Mouse (Mus musculus): ENCODE results near the gene Ptpn1. TPM values are rescaled to one million over a fixed set of nuclear protein-coding genes. Genes with fewer than 3 reads are reported as not detected.

Gene Ptpn1
- total RNA-seq, 2 experiments from 2014 or later: 54.8 to 65.3 TPM

GRCm38 (mm10) chr2:167959384-167959911, 27.6 kb downstream of the Ptpn1 start:
- DNase-seq (ENCODE audit: extremely low spot score in 1 of 2, low spot score in 2 of 2): no peak
- intact Hi-C loops (cut with DNase I): no loop called here

GRCm38 (mm10) chr2:167959996-167960395, 28.1 kb downstream of the Ptpn1 start:
- no peak for DNase-seq (ENCODE audit: extremely low spot score in 1 of 2, low spot score in 2 of 2)
- intact Hi-C loops (cut with DNase I): no loop called here

DNA sequence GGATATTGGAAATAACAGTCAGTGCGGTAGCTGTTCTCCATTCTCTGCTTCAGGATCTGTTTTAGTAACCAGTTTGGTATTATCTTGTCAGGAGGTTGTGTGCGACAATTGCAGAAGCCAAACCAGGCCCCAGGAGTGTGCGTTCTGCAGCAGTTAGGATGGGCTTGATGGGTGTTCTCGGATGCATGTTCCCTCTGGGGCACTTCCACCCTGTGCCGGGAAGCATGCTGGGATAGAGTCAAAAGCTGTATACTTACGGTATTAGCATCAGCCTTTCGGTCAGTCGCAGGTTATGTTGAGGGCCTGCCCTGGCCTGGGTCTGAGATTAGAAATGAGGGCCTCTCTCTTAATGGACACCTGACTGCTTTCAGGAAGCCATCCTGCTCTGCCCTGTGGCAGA, 28.7 kb downstream of the Ptpn1 start:
- DNase-seq (ENCODE audit: extremely low spot score in 1 of 2, low spot score in 2 of 2): no peak
- intact Hi-C loops (cut with DNase I): no loop called here

DNA sequence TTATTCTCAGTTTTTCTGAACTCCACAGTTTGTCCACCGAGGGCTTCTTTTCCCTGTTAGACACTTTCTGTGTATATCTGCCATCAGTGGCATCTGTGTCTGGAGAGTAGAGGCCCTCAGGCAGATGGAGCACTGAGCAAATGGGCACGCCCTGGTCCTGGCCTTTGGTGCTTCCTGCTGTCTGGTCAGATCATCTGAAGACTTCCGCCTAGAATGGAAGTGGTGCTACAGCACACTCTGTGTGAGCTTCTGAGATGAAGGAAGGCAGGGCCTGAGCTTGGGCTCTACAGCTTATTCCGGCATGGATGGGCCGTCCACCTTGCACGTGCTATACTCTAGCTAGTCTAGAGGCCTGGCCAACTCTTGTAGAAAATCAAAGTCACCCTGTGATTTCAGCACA, 30.5 kb downstream of the Ptpn1 start:
- DNase-seq (ENCODE audit: extremely low spot score in 1 of 2, low spot score in 2 of 2): no peak
- intact Hi-C loops (cut with DNase I): no loop called here

DNA sequence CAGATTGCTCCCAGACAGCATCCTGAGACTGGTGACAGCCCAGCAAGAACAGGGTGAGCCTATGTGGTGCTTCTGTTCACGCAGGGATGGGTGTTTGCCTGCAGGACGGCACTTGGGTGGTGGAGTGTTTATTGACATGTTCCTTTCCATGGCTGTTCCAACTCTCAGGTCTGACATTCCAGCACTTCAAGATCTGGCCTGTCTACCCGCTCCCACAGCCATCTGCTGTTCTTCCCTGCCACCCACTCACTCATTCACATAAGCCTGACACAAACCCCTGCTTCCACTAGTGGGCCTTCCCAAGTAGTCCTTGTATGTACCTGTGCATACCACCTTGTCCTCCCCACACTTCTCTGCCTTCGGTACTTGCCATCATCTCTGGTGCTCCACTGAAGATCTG, 31.3 kb downstream of the Ptpn1 start:
- intact Hi-C loops (cut with DNase I): no loop called here
- no peak for DNase-seq (ENCODE audit: extremely low spot score in 1 of 2, low spot score in 2 of 2)

DNA sequence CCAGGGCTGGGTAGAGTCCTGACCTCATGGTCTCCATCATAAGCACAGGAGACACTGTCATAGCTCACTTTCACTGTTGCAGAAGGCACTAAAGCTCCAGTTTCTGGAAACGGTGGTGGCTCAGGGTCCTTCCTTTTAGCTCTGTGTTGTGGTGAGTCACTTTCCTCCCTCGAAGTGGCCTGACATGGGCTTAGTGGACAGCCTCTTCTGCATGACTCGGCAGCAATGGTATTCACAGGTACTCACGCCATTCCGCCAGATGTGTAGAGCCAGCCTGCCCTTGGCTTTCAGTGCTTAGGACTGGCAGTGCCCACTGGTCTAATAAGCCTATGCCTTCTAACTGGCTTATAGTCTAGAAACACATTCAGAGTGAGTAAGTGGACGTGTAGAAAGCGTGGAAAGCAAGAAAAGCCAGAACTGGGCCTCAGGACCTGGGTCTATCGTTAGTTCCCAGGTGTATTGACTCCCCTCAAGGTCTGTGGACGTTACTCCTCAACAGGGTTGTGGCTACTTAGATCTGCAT, 32.0 kb downstream of the Ptpn1 start:
- DNase-seq (ENCODE audit: extremely low spot score in 1 of 2, low spot score in 2 of 2): no peak
- intact Hi-C loops (cut with DNase I): no loop called here

- intact Hi-C loops (cut with DNase I): no loop called here
- no peak for DNase-seq (ENCODE audit: extremely low spot score in 1 of 2, low spot score in 2 of 2)
These were observed 32.5 kb downstream of the Ptpn1 start for GRCm38 (mm10) chr2:167964320-167964719.

GRCm38 (mm10) chr2:167965911-167966310, 34.1 kb downstream of the Ptpn1 start:
- DNase-seq (ENCODE audit: extremely low spot score in 1 of 2, low spot score in 2 of 2): no peak
- intact Hi-C loops (cut with DNase I): no loop called here

DNA sequence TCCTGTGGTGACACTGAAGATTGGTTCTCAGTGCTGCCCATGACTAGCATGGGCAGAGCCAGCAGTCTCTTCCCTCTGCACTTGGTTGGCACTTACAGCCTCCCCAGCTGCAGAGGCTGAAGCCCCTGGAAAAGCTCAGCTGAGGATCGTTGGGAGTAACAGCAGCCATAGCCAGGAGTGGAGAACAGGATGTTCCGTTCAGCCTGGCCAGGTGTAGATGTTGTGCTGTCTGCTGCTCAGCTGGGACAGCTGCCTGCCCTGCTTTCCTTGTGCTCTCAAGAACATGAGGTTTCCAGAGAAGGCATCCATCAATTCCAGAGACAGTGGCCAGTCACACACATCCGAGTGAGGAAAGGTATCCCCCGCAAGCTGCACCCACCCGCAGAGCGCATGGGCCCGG, 36.6 kb downstream of the Ptpn1 start:
- intact Hi-C loops (cut with DNase I): no loop called here
- DNase-seq (ENCODE audit: extremely low spot score in 1 of 2, low spot score in 2 of 2): no peak

DNA sequence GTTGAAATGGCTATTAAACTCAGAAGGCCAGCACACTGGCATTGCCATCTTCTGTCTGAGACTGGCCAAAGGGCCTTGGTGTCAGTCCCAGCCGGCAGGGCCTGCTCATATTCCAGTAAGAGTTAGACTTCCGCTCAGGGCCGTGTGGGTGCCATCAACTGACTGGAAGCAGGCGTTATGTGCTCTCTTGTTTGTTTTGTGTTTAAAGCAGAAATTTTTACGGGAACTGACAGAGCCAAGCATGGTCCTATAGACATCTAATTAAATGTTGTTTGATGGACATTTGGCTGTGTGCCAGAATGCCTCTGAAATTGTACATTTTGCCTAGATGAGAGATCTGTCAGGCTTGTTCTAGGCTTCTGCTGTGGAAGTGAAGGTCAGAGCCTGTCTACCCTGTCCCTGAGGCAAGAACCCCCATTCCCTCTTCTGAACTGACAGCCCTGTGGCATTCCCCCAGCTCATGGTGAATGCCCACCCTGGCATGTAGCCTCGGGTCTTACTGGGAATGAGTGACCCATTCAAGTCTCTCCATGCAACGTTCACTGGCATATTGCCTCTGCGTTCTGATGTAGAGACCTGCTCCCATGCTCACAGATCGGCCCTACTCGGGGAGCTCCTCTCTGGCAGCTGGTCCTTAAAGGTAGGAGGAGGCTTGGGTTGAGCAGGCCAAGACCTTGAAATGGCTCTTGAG, 38.1 kb downstream of the Ptpn1 start:
- intact Hi-C loops (cut with DNase I): no loop called here
- no peak for DNase-seq (ENCODE audit: extremely low spot score in 1 of 2, low spot score in 2 of 2)

GRCm38 (mm10) chr2:167972146-167972545, 40.3 kb downstream of the Ptpn1 start:
- intact Hi-C loops (cut with DNase I): no loop called here
- DNase-seq (ENCODE audit: extremely low spot score in 1 of 2, low spot score in 2 of 2): no peak

GRCm38 (mm10) chr2:167972809-167973208, 41.0 kb downstream of the Ptpn1 start:
- intact Hi-C loops (cut with DNase I): no loop called here
- DNase-seq (ENCODE audit: extremely low spot score in 1 of 2, low spot score in 2 of 2): no peak

DNA sequence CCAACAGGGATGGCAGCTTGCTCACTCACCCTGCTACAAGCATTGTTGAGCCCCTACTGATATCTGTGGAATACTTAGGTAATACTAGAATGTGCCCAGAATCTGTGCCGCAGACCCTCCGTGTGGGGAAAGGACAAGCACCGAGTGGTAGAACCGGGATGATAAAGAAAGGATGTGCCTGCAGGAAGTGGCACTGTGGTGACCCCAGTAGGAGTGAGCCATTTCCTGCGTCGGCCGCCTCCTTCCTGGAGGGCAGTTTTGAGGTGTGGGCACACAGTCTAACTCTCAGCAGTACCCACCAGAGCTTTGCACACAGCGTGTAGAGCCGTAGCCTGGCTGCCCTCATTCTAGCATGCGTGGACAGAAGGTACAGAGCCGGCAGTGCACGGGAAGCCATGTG, 43.9 kb downstream of the Ptpn1 start:
- intact Hi-C loops (cut with DNase I): no loop called here
- DNase-seq (ENCODE audit: extremely low spot score in 1 of 2, low spot score in 2 of 2): no peak

- intact Hi-C loops (cut with DNase I): no loop called here
- no peak for DNase-seq (ENCODE audit: extremely low spot score in 1 of 2, low spot score in 2 of 2)
These were observed 46.4 kb downstream of the Ptpn1 start for GRCm38 (mm10) chr2:167978271-167978670.

GRCm38 (mm10) chr2:167980391-167980790, 48.5 kb downstream of the Ptpn1 start:
- no peak for DNase-seq (ENCODE audit: extremely low spot score in 1 of 2, low spot score in 2 of 2)
- intact Hi-C loops (cut with DNase I): loop anchor here (10.0 kb wide), 1 partner anchor 114 kb away; no protein-coding TSS in a partner anchor

DNA sequence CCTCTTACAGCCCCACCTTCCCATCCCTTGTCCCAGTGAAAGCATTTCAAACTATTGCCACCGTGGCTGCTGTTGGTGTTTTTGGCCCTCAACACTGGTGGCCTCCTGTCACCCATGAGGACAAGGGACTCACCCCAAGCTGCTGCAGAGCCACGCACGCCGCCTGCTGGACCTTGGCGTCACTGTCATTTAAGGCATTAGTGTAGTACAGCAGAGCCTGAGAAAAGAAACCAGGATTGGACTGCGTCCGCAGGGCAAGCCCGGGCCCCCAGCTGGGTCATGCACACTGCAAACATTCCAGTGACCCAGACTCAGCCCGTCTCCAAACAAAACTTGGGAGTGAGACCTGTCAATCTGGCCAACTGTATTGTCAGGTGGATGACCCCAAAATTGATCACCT, 50.8 kb downstream of the Ptpn1 start:
- peak in 1 of 2 experiments; percentile 60 for DNase-seq (ENCODE audit: extremely low spot score in 1 of 2, low spot score in 2 of 2)
- intact Hi-C loops (cut with DNase I): loop anchor here (10.0 kb wide), 1 partner anchor 112 kb away; no protein-coding TSS in a partner anchor

GRCm38 (mm10) chr2:167984371-167984770, 52.5 kb downstream of the Ptpn1 start:
- no peak for DNase-seq (ENCODE audit: extremely low spot score in 1 of 2, low spot score in 2 of 2)
- intact Hi-C loops (cut with DNase I): loop anchor here (10.0 kb wide), 1 partner anchor 110 kb away; no protein-coding TSS in a partner anchor

GRCm38 (mm10) chr2:167984946-167985345, 53.1 kb downstream of the Ptpn1 start:
- intact Hi-C loops (cut with DNase I): loop anchor here (10.0 kb wide), 1 partner anchor 110 kb away; no protein-coding TSS in a partner anchor
- no peak for DNase-seq (ENCODE audit: extremely low spot score in 1 of 2, low spot score in 2 of 2)

DNA sequence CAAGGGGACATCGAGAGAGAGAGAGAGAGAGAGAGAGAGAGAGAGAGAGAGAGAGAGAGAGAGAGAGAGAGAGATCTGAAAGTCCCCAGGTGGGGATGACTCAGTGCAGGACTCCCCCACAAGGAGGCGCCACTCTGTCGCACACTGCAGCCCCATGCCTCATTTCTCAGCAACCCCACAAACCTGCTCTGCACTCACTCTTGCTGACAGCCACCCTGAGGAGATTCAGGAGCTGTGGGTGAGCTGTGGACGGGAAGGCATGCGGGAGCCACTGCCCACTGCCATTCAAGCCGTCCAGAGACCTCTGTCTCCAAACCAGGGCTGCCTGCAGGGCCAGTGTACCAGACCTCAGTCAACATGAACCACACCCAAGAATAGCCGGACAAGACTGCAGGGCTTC, 54.9 kb downstream of the Ptpn1 start:
- no peak for DNase-seq (ENCODE audit: extremely low spot score in 1 of 2, low spot score in 2 of 2)

GRCm38 (mm10) chr2:167987640-167988039, 55.8 kb downstream of the Ptpn1 start:
- no peak for DNase-seq (ENCODE audit: extremely low spot score in 1 of 2, low spot score in 2 of 2)
- intact Hi-C loops (cut with DNase I): loop anchor here (10.0 kb wide), 1 partner anchor 107 kb away; no protein-coding TSS in a partner anchor

More for the DNA sequence above, 54.9 kb downstream of the Ptpn1 start:
- intact Hi-C loops (cut with DNase I): loop anchor here (10.0 kb wide), 1 partner anchor 108 kb away; no protein-coding TSS in a partner anchor

Data from left cerebral cortex, postnatal 10 days (tissue).